Mouse (Mus musculus) left cerebral cortex, adult 8-10 months (tissue): ENCODE measurements at regions not wholly inside any gene's neighbourhood (a gene's known extent, or its start where the extent isn't known, plus 50 kb on each side); places are given as distances from the start of the nearest gene placed in this dataset.

Experiments
- DNase-seq, 2 experiments: peaks; one replicate each; pipeline ENCODE4 v3.0.0; 2022; ENCODE audit warnings: low spot score in 2 of 2

- DNase-seq, result peak in 1 of 2 experiments; percentile 4
These were observed 402.5 kb upstream of the Gemin8 start for GRCm38 (mm10) chrX:165767672-165768265.
